Mouse (Mus musculus) C2C12 (cell line): Measurements from ENCODE around the gene Dtx3. TPM values are rescaled to one million over a fixed set of nuclear protein-coding genes. Genes with fewer than 3 reads are reported as not detected.
A peak's percentile ranks its signal among the peaks of the same experiment; 100 is the strongest.

ENCODE experiments used
- H3K27me3 ChIP-seq: one replicate; pipeline ENCODE4 v1.6.1; 2011; ENCODE audit not compliant: control insufficient read depth, insufficient read depth, insufficient read length
- H3K36me3 ChIP-seq: one replicate; pipeline ENCODE4 v1.6.1; 2011; ENCODE audit not compliant: control insufficient read depth, insufficient read depth
- H3K4me3 ChIP-seq: one replicate; pipeline ENCODE4 v1.5.1; 2011; ENCODE audit warnings: mild to moderate bottlenecking, control low read depth; ENCODE audit not compliant: poor library complexity, insufficient read depth, severe bottlenecking
- H3K79me2 ChIP-seq: one replicate; pipeline ENCODE4 v1.6.1; 2011; ENCODE audit not compliant: control insufficient read depth, insufficient read depth
- H3K79me3 ChIP-seq: one replicate; pipeline ENCODE4 v1.6.1; 2011; ENCODE audit warnings: low read depth, control low read depth
- H3ac ChIP-seq: one replicate; pipeline ENCODE3; 2011; ENCODE audit warnings: low read depth; ENCODE audit not compliant: control insufficient read depth, insufficient read length
- CEBPB ChIP-seq: IDR thresholded peaks from one replicate; pipeline ENCODE4 v1.6.1; 2011; ENCODE audit warnings: low read depth, mild to moderate bottlenecking, control low read depth, moderate library complexity
- CTCF ChIP-seq: IDR thresholded peaks from one replicate; pipeline ENCODE4 v1.5.1; 2011; ENCODE audit not compliant: control insufficient read depth, insufficient read depth, insufficient read length
- FOSL1 ChIP-seq: IDR thresholded peaks from one replicate; pipeline ENCODE4 v1.8.0; 2011; ENCODE audit warnings: mild to moderate bottlenecking, low read length; ENCODE audit not compliant: poor library complexity, insufficient read depth, severe bottlenecking
- MAX ChIP-seq: IDR thresholded peaks from one replicate; pipeline ENCODE4 v1.6.1; 2011; ENCODE audit warnings: mild to moderate bottlenecking, control low read depth
- MYOD1 ChIP-seq: IDR thresholded peaks from one replicate; pipeline ENCODE4 v1.6.1; 2011; ENCODE audit warnings: low read depth; ENCODE audit not compliant: control insufficient read depth, insufficient read length
- MYOG ChIP-seq: IDR thresholded peaks from one replicate; pipeline ENCODE4 v1.6.1; 2011; ENCODE audit not compliant: control insufficient read depth, insufficient read length; ENCODE audit errors: extremely low read depth
- USF1 ChIP-seq: IDR thresholded peaks from one replicate; pipeline ENCODE4 v1.6.1; 2011; ENCODE audit warnings: low read depth, mild to moderate bottlenecking, control low read depth, moderate library complexity
- polyA plus RNA-seq: library from polyadenylated mRNA; unstranded; fragments of >200 nt; fragmentation: generic; extraction: Trizol; gene quantifications from one replicate; pipeline ENCODE4 v1.2.1, GENCODE M21; 2012; ENCODE audit warnings: missing spikeins

Gene Dtx3
- polyA plus RNA-seq, 1 experiment: 24.4 TPM

DNA sequence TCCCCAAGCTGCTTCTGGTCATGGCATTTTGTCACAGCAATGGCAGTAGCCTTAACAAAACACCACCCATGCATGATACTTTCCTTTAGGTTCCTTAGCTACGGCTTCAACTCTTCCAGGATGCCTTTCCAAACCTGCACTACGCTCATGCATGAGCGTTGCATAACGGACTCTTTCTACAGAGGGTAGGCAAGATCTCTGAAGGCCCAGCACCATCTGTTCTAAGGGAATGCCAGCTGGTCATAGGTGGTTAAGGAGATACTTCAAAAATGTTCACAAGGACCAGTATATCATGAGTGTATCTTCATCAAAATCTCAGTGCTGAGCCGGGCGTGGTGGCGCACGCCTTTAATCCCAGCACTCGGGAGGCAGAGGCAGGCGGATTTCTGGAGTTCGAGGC is 20.9 kb upstream of the Dtx3 start:
- H3K27me3 ChIP-seq: no peaks in the 10 kb centered on the region
- H3K4me3 ChIP-seq: no peak overlapping the region
- TF ChIP-seq CEBPB (no peak), USF1 (no peak), CTCF (no peak), MYOG (no peak), FOSL1 (no peak), MAX (no peak), MYOD1 (no peak)
- H3K79me2 ChIP-seq: no peaks in the 10 kb centered on the region
- H3K36me3 ChIP-seq: no peaks in the 10 kb centered on the region
- no peaks in the 10 kb centered on the region for H3K79me3 ChIP-seq
- no peak overlapping the region for H3ac ChIP-seq

DNA sequence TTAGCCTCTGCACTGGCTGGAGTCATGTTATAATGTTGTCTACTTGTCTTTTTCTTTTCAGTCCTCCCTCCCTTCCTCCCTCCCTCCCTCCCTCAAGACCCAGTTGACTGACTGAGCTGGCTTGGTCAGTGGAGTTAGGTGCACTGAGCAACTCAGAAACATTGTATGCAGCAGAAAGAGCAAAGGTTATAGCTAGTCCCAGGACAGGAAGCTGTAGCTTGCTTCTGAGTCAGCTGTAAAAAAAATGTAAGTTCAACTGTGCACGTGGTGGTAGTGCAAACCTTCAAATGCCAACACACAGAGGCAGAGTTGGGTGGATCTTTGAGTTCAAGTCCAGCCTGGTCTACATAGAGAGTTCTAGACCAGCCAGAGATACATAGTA is 18.9 kb upstream of the Dtx3 start:
- no peaks in the 10 kb centered on the region for H3K36me3 ChIP-seq
- no peak for TF ChIP-seq MYOD1
- no peak for TF ChIP-seq MYOG
- no peak for TF ChIP-seq FOSL1
- TF ChIP-seq CTCF: no peak
- TF ChIP-seq MAX: no peak
- TF ChIP-seq USF1: no peak
- no peak for TF ChIP-seq CEBPB
- H3ac ChIP-seq: no peak overlapping the region
- H3K27me3 ChIP-seq: no peaks in the 10 kb centered on the region
- H3K4me3 ChIP-seq: no peak overlapping the region
- H3K79me2 ChIP-seq: peaks cover 18% of the 10 kb centered on the region
- no peaks in the 10 kb centered on the region for H3K79me3 ChIP-seq

- peaks cover 2% of the 10 kb centered on the region for H3K79me3 ChIP-seq
- H3K79me2 ChIP-seq: peaks cover 24% of the 10 kb centered on the region
- no peaks in the 10 kb centered on the region for H3K27me3 ChIP-seq
- no peak overlapping the region for H3K4me3 ChIP-seq
- no peak overlapping the region for H3ac ChIP-seq
- H3K36me3 ChIP-seq: no peaks in the 10 kb centered on the region
- TF ChIP-seq FOSL1 (no peak), MAX (no peak), USF1 (no peak), MYOG (no peak), CEBPB (no peak), MYOD1 (no peak)
Measured at GRCm38 (mm10) chr10:127213704-127214421, 18.3 kb upstream of the Dtx3 start.

GRCm38 (mm10) chr10:127213272-127213671 is 17.7 kb upstream of the Dtx3 start:
- H3K4me3 ChIP-seq: no peak overlapping the region
- TF ChIP-seq MAX: no peak
- no peak for TF ChIP-seq CTCF
- no peak for TF ChIP-seq CEBPB
- no peak for TF ChIP-seq USF1
- no peak for TF ChIP-seq FOSL1
- no peak for TF ChIP-seq MYOG
- TF ChIP-seq MYOD1: no peak
- H3K36me3 ChIP-seq: peaks cover 6% of the 10 kb centered on the region
- H3K79me3 ChIP-seq: peaks cover 2% of the 10 kb centered on the region
- no peaks in the 10 kb centered on the region for H3K27me3 ChIP-seq
- peaks cover 25% of the 10 kb centered on the region for H3K79me2 ChIP-seq
- H3ac ChIP-seq: no peak overlapping the region

DNA sequence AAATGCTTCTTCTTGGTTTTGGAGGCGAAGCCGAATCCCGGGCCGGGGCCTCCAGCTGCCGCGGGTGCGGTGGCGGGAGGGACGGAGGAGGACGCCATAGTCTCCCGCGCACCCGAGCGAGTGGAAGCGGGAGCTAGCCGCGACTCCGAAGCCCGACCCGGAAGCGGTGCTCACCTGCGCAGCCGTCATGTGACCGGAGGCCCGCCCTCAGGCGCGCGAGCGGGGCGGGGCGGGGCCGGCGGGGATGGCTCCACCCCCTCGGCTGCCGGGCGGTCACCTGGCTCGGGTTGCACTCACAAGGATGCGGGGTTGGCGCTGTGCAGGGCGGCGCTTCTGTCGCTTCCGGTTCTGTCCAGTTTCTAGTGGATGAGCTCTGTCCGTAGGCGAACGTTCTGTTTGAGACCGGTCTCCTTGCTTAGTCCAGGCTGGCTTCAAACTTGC is 15.9 kb upstream of the Dtx3 start, which contains the start of gene Pip4k2c:
TSS of gene Pip4k2c (minus strand) at position 172 of the 441 bp plus-strand sequence.
- TF ChIP-seq CEBPB: no peak
- peak; percentile 90 for TF ChIP-seq USF1
- no peak for TF ChIP-seq MYOG
- no peak for TF ChIP-seq MYOD1
- no peak for TF ChIP-seq FOSL1
- TF ChIP-seq CTCF: no peak
- H3ac ChIP-seq: peak within 1 kb of the TSS; percentile 59

DNA sequence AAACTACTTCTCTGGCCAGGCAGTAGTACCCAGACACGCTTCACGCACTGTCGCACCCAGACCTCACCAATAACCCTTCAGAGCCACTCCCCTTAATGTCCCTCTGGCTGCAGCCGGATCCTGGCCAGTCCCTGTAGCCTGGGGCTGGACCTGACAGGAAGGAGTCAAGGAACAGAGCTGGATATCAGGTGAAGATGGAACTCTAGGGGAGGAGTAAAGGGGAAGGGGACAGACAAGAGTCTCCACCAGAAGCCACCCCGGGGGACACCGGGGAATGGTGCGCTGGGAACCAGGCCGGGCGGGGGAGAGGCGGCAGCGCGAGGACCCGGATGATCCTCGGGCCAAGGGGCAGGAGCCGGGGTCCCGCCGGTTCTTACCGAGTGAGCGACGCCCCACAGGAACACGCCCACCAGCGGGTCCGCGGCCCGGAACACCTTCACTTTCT is 15.5 kb upstream of the Dtx3 start:
- Histone ChIP-seq H3ac (peak overlapping the region; percentile 59), H3K4me3 (peak overlapping the region; percentile 84), H3K79me2 (peaks cover 25% of the 10 kb centered on the region), H3K36me3 (peaks cover 23% of the 10 kb centered on the region), H3K27me3 (no peaks in the 10 kb centered on the region), H3K79me3 (peaks cover 2% of the 10 kb centered on the region)
- TF ChIP-seq MAX (no peak), CEBPB (no peak), USF1 (no peak), MYOG (no peak), FOSL1 (no peak), CTCF (no peak), MYOD1 (no peak)

More for the DNA sequence above, 15.9 kb upstream of the Dtx3 start, which contains the start of gene Pip4k2c:
- H3K27me3 ChIP-seq: no peaks in the 10 kb centered on the region
- H3K79me2 ChIP-seq: peaks cover 25% of the 10 kb centered on the region
- peaks cover 18% of the 10 kb centered on the region for H3K36me3 ChIP-seq
- peak within 1 kb of the TSS; percentile 84 for H3K4me3 ChIP-seq
- peaks cover 2% of the 10 kb centered on the region for H3K79me3 ChIP-seq
